ENCODE assay signal across 11 mouse cellular contexts in the genomic region with DNA sequence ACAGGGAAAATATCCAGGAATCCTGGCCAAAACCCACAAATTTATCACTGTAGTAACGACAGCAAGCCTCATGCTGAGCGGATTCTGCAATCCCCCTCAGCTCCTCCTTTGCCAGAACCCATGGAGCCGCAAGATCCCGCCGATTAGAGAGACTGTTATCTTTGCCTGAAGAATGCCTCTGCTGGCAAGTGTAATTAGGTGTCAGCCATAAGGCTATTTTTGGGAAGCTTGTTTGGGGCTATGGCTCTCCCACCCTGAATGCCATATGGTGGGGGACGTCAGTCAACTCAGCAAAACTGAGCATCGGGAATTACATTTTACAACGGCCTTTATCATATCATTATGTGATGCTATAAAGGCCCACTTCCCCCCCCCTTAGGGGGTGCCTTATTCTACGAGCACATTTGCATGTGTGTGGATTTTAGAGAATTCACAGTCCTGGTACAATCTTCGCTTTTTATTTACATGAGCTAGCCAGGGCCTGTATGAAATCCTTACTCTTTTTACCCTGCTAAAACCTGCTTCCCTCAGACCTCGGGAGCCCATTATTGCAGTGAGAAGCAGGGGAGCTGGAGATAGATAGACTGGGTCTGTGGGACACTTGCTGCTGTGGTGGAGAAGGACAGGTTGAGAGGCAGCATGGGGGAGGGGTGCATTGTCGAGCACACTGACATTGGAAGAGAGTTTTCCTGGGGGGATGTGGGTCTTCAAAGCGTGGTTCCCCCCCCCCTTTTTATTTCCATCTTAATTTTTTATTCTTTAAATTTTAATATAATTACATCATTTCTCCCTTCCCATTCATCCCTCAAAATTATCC.
A peak's percentile ranks its signal among the peaks of the same experiment; 100 is the strongest.
DNase-seq lines count a peak whose midpoint lies in the region; ATAC-seq and TF ChIP-seq lines count a peak whose summit lies in the region.
"Had no signal": no experiment of that assay in that cellular context is flagged by ENCODE, and none has a peak within 500 bp of the region (broad histone marks: within the 10 kb centered on the region; RNA-seq: fewer than 3 reads in every experiment).

No protein-coding gene starts in this region.

- no peak overlapping the region for H3K9ac ChIP-seq in embryonic facial prominence, embryonic 14.5 days (ENCODE audit: low read depth, low read length)
- H3K9ac ChIP-seq in limb, embryonic 15.5 days: no peak overlapping the region
- H3K9ac ChIP-seq in liver, embryonic 11.5 days (ENCODE audit: low read depth, low read length): no peak overlapping the region
- H3K9ac ChIP-seq: liver, postnatal 0 days had no signal

- H3K4me2 ChIP-seq in embryonic facial prominence, embryonic 14.5 days (ENCODE audit: low read depth, low read length): no peak overlapping the region
- H3K4me2 ChIP-seq in limb, embryonic 15.5 days: no peak overlapping the region
- H3K4me2 ChIP-seq in liver, embryonic 11.5 days: no peak overlapping the region

- no peaks in the 10 kb centered on the region for H3K36me3 ChIP-seq in embryonic facial prominence, embryonic 14.5 days (ENCODE audit: control insufficient read depth, insufficient read depth, low read length)
- H3K36me3 ChIP-seq in limb, embryonic 15.5 days: no peaks in the 10 kb centered on the region
- no peaks in the 10 kb centered on the region for H3K36me3 ChIP-seq in liver, embryonic 11.5 days (ENCODE audit: control insufficient read depth, insufficient read depth, low read length)

- TF ChIP-seq CTCF in layer of hippocampus, adult 2 months (conservative IDR thresholded peaks at IDR 0.05): no peak

- peak; percentile 57 to 80 for DNase-seq in cerebellum, postnatal 14 days
- DNase-seq in cerebellum, postnatal 4 days (ENCODE audit: low spot score in 2 of 2): no peak
- DNase-seq in layer of hippocampus, adult 2 months (ENCODE audit: low spot score in 2 of 2): peak; percentile 44
- no peak for DNase-seq in layer of hippocampus, adult 8-10 months (ENCODE audit: low spot score in 2 of 2)
- peak; percentile 75 for DNase-seq in embryonic facial prominence, embryonic 14.5 days (ENCODE audit: low spot score)
- no peak for DNase-seq in liver, embryonic 11.5 days (ENCODE audit: low spot score)
- no peak for DNase-seq in spleen, postnatal 36 days (ENCODE audit: low spot score in 2 of 2)
- DNase-seq: heart, adult 18-20 months; kidney, adult 9 months; liver, postnatal 0 days had no signal

- peak; percentile 35; the same call in 1 of the 2 replicates for ATAC-seq in embryonic facial prominence, embryonic 14.5 days (ENCODE audit: low read depth)
- no peak for ATAC-seq in limb, embryonic 15.5 days (ENCODE audit: insufficient number of reproducible peaks, low FRiP score, low TSS enrichment, low read depth)
- ATAC-seq in liver, embryonic 11.5 days (replicated peaks; ENCODE audit: low FRiP score): no peak
- ATAC-seq: liver, postnatal 0 days had no signal

- peak overlapping the region; percentile 39; the same call in 1 of the 2 replicates for H3K27ac ChIP-seq in layer of hippocampus, adult 2 months
- H3K27ac ChIP-seq in embryonic facial prominence, embryonic 14.5 days (replicated peaks; ENCODE audit: low read depth, low read length): 0 out of 2 replicates have a peak overlapping the region, but pooled peaks have one; percentile 25
- peak overlapping the region; percentile 54; the same call in 1 of the 2 replicates for H3K27ac ChIP-seq in limb, embryonic 15.5 days
- H3K27ac ChIP-seq in liver, embryonic 11.5 days (ENCODE audit: low read depth, low read length): no peak overlapping the region

- no peaks in the 10 kb centered on the region for H3K9me3 ChIP-seq in embryonic facial prominence, embryonic 14.5 days (ENCODE audit: control insufficient read depth, low read length)
- H3K9me3 ChIP-seq in limb, embryonic 15.5 days: no peaks in the 10 kb centered on the region
- no peaks in the 10 kb centered on the region for H3K9me3 ChIP-seq in liver, embryonic 11.5 days (ENCODE audit: control insufficient read depth, low read length)

- 23% methylated on average over 13 of the region's 13 CpGs for WGBS in embryonic facial prominence, embryonic 14.5 days
- WGBS in limb, embryonic 15.5 days: 20% methylated on average over 13 of the region's 13 CpGs
- WGBS in liver, embryonic 11.5 days: 35% methylated on average over 13 of the region's 13 CpGs

- no peaks in the 10 kb centered on the region for H3K27me3 ChIP-seq in embryonic facial prominence, embryonic 14.5 days (replicated peaks; ENCODE audit: control insufficient read depth, insufficient read depth, low read length)
- H3K27me3 ChIP-seq in limb, embryonic 15.5 days: peaks cover 5% of the 10 kb centered on the region; the same call in 1 of the 2 replicates
- no peaks in the 10 kb centered on the region; the same call in 1 of the 2 replicates for H3K27me3 ChIP-seq in liver, embryonic 11.5 days (replicated peaks; ENCODE audit: control insufficient read depth, insufficient read depth, low read length)

- no peak overlapping the region for H3K4me3 ChIP-seq in layer of hippocampus, adult 2 months
- no peak overlapping the region for H3K4me3 ChIP-seq in embryonic facial prominence, embryonic 14.5 days (ENCODE audit: low read depth, low read length)
- H3K4me3 ChIP-seq in limb, embryonic 15.5 days: no peak overlapping the region
- H3K4me3 ChIP-seq in liver, embryonic 11.5 days (ENCODE audit: low read depth, low read length): no peak overlapping the region

- peaks cover 9% of the 10 kb centered on the region for H3K4me1 ChIP-seq in embryonic facial prominence, embryonic 14.5 days (ENCODE audit: control insufficient read depth, insufficient read depth, low read length)
- H3K4me1 ChIP-seq in limb, embryonic 15.5 days: peaks cover 19% of the 10 kb centered on the region
- H3K4me1 ChIP-seq in liver, embryonic 11.5 days (replicated peaks; ENCODE audit: control insufficient read depth, insufficient read depth, low read length): no peaks in the 10 kb centered on the region

Comparison
In these comparisons a context has a peak if more than half of its experiments do, and no peak if none do; other contexts are left out.
1. DNase-seq: peak in cerebellum, postnatal 14 days (2 of 2), layer of hippocampus, adult 2 months (2 of 2) and embryonic facial prominence, embryonic 14.5 days (single experiment); none in cerebellum, postnatal 4 days (0 of 2), layer of hippocampus, adult 8-10 months (0 of 2), liver, embryonic 11.5 days (single experiment) and spleen, postnatal 36 days (0 of 2).